Mouse (Mus musculus): Measurements from ENCODE around the gene Foxs1.

The Foxs1 gene

GRCm38 (mm10) chr2:152928219-152928987 is 4.6 kb downstream of the Foxs1 start:
- DNase-seq (ENCODE audit: low spot score in 2 of 2) = no peak

GRCm38 (mm10) chr2:152927371-152927770 is 5.6 kb downstream of the Foxs1 start:
- DNase-seq (ENCODE audit: low spot score in 2 of 2) = no peak

DNA sequence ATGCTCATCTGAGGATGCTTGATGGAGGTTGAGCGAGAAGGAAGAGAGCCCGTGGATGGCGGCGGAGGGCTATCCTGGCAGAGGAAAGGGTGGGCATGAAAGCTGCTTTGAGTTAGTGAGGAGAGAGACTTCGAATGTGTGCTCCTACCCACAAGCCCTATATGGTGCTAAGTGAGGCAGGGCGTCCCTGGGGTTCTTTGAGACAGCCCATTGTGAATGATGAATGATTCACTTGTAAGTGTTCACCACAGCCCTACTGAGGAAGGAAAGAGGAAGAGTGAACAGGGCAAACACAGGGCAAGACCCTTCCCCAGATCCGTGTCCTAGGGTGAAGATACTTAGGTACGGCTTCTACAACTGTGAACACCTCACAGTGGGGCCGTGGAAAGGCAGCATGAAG is 6.1 kb downstream of the Foxs1 start:
- no peak for DNase-seq (ENCODE audit: low spot score in 2 of 2)

- peak in 1 of 2 experiments; percentile 39 for DNase-seq (ENCODE audit: low spot score in 2 of 2)
Observed at GRCm38 (mm10) chr2:152925189-152925872, 7.7 kb downstream of the Foxs1 start.

- DNase-seq (ENCODE audit: low spot score in 2 of 2) = no peak
Observed at GRCm38 (mm10) chr2:152924543-152924942, 8.5 kb downstream of the Foxs1 start.

GRCm38 (mm10) chr2:152924128-152924527 is 8.9 kb downstream of the Foxs1 start:
- no peak for DNase-seq (ENCODE audit: low spot score in 2 of 2)

GRCm38 (mm10) chr2:152923621-152924020 is 9.4 kb downstream of the Foxs1 start:
- DNase-seq (ENCODE audit: low spot score in 2 of 2) = no peak

GRCm38 (mm10) chr2:152922376-152922775 is 10.6 kb downstream of the Foxs1 start:
- DNase-seq (ENCODE audit: low spot score in 2 of 2) = no peak

DNA sequence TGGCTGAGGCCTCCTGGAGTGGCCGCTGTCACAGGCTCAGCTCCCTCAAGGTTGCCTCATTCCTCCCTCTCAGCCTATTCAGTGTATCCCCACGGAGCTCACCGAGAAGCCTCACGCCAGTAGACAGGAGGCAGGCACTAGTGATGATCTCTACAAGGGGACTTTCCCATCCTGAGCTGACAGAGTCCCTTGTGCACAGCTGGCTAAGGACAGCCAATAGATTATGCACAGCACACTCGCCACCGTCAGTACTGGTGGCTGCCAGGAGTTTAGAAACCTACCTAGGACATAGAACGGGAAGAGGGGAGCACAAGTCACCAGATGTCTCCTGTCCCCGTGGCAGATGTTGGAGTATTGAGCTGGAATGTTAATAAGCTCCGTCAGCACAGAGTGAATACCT is 15.3 kb downstream of the Foxs1 start:
- no peak for DNase-seq (ENCODE audit: low spot score in 2 of 2)

- DNase-seq (ENCODE audit: low spot score in 2 of 2) = no peak
Observed at GRCm38 (mm10) chr2:152916111-152916510, 16.9 kb downstream of the Foxs1 start.

- DNase-seq (ENCODE audit: low spot score in 2 of 2) = no peak
Observed at GRCm38 (mm10) chr2:152915453-152915852, 17.6 kb downstream of the Foxs1 start.

DNA sequence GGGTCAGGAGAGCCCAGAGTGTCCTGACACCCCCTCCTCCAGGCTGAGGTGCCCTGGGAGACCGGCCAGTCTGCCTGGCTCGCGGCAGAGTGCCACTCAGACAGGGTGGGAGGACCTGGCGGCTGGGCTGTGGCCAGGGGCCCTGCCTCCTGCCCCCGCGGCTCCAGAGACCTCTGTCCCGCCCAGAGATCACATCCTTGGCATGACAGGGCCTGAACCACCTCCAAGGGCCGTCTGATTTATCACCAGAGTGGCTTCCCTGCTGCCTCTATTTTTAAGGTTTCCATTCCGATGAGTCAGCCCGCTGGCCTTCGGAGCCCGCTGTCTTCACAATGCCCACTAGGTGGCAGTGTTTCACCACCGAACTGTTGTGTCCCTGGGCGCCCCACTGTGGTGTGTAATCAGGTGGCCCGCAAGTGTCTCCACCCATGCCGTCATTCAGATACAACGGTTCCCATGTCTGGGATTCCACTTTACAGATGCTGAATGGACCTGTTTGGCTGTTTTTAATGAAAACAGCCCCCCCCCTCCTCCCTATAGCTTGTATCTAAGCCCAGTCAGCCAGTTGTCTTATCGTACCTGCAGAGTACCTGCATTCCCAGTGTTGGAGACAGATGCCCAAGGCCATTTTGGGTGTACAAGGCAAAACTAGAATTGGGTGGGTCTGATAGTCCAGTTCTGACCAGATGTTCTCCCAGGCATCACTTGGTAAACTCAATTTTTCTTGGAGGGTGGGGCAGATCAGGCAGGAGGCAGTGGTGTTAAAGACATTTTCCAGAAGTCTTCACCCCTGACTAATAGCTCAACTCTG is 18.5 kb downstream of the Foxs1 start:
- DNase-seq (ENCODE audit: low spot score in 2 of 2) = peak; percentile 78 to 90

DNA sequence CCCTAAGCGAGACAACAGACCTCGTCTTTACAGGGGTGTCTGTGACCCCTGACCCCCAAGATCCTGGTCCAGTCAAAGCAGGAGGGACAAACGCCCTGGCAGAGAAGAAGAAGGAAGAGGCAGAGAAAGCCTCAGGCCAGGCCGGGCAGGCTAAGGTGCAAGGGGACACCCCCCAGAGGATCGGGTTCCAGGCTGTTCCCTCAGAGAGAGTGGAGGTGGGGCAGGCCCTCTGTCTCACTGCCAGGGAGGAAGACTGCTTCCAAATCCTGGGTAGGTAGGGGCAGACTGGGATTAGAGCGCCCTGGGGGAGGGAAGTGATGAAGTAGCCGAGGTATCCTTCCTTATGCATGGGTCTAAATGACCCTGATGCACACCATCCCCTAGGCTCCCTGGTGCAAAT is 19.5 kb downstream of the Foxs1 start:
- DNase-seq (ENCODE audit: low spot score in 2 of 2) = no peak

DNA sequence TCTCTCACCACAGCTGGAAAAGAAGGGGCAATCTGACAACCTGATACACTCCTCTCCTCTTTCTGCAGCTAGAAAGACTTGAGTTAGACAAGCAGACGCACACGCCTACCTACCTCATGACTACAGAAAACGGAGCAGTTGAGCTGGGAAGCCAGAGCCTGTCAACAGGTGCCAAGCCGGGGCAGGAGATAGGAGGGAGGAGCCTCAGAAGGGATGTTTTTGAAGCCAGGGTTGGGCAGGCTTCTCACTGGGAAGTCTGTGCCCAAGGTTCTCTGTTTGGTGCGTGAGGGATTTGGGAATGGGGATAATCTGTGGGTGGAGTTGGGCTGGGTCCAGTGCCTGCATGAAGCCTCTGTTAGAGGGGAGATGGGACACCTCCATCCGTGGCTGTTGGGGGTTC is 21.6 kb downstream of the Foxs1 start:
- DNase-seq (ENCODE audit: low spot score in 2 of 2) = no peak

DNA sequence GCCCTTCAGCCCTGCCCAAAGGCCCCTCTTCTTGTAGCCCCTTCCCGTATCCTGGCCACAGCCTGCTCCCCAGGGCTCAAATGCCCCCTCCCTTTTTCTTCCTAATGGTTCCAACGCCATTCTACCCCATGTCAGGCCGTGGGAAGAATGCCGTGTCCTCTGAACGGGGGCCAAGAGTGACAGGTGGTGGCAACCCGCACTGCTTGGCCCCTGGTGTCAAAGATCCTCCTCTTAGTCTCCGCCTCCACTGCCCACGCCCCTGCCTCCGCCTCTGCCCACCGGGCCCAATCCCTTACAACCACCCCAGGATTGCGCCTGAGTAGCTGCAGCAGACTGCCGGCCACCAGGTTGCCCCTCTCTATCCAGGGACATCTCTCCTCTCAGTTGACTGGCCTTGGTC is 22.0 kb downstream of the Foxs1 start, which contains the start of gene Mylk2:
Gene Mylk2 (plus strand): TSS at position 322 of the 400 bp plus-strand sequence.
- no peak for DNase-seq (ENCODE audit: low spot score in 2 of 2)

DNA sequence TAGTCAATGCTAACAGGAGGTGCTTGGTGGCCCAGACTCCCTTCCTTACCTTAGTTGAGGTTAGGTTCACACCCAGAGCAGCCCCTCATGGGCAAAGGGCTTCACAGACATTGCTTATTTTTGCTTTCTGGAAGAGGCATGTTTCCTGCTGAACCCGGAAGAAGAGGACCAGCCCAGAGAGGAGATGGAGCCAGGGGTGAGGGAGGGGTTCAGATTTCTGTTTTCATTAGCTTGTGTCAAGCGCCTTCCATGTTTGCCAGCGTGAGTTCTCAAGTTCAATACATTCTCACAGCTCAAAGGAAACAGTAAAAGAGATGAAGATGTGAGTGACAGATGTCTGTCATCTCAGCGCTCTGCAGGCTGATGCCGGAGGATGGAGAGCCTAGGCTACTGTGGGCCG is 23.2 kb downstream of the Foxs1 start:
- no peak for DNase-seq (ENCODE audit: low spot score in 2 of 2)

GRCm38 (mm10) chr2:152907114-152907943 is 25.7 kb downstream of the Foxs1 start:
- no peak for DNase-seq (ENCODE audit: low spot score in 2 of 2)

DNA sequence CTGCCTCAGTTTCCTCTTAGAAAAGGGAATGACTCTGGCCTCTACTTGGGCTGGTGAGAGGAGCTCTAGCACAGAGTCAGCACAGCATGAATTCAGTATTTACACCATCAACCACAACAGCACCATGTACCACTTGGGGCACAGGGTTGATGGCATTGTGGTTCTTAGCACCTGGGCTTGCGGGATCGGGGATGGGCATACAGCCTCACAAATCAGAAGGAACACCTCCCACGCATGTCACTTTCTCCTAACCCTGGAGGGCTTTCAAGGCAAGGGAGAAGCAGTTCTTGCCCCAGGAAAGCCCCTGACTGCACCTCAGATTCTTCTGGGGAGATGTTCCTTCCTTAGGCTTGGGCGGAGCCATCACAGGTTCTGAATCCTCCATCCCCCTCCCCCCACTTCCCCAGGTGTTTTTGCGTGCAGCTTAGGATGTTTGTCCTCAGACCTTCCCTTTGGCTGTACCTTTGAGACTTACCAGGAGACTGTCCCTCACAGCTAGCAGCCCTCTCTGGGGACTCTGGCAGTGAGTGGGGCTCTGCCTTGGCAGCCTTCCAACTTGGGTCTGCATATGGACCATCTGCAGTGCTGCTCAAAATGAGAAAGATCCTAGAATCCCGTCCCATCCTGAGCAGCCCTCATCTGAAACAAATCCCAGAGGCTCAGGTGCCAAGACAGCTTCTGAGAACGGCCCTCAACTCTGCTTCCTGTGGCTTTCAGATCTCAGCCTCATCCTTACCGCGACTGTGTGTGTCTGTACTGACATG is 26.6 kb downstream of the Foxs1 start:
- no peak for DNase-seq (ENCODE audit: low spot score in 2 of 2)

- DNase-seq (ENCODE audit: low spot score in 2 of 2) = no peak
Observed at GRCm38 (mm10) chr2:152905036-152905829, 27.8 kb downstream of the Foxs1 start.

- no peak for DNase-seq (ENCODE audit: low spot score in 2 of 2)
Observed at GRCm38 (mm10) chr2:152904127-152904643, 28.8 kb downstream of the Foxs1 start.

Measured in spleen, postnatal 4 days (tissue).